Mouse (Mus musculus): ENCODE measurements around the gene Acoxl. TPM values are rescaled to one million over a fixed set of nuclear protein-coding genes. Genes with fewer than 3 reads are reported as not detected.

Gene Acoxl
- polyA plus RNA-seq, 1 experiment from 2014 or later, result 0.06 TPM

GRCm38 (mm10) chr2:127906973-127907678 is 68.5 kb downstream of the Acoxl start:
- Histone ChIP-seq H3K4me2 (replicated peaks) (0 out of 2 replicates have a peak overlapping the region, but pooled peaks have one; percentile 7), H3K4me1 (peaks cover 40% of the 10 kb centered on the region), H3K36me3 (no peaks in the 10 kb centered on the region), H3K4me3 (no peak overlapping the region), H3K27ac (peak overlapping the region; percentile 33; the same call in 1 of the 2 replicates), H3K9me3 (no peaks in the 10 kb centered on the region), H3K27me3 (peaks cover 27% of the 10 kb centered on the region), H3K9ac (no peak overlapping the region)
- 7% methylated on average over 6 of the region's 6 CpGs for WGBS
- ATAC-seq (ENCODE audit: low FRiP score, low read depth), result peak; percentile 73; the same call in 1 of the 2 replicates

- Histone ChIP-seq H3K27me3 (peaks cover 32% of the 10 kb centered on the region), H3K4me2 (replicated peaks) (0 out of 2 replicates have a peak overlapping the region, but pooled peaks have one; percentile 7), H3K4me3 (no peak overlapping the region), H3K9ac (no peak overlapping the region), H3K36me3 (no peaks in the 10 kb centered on the region), H3K4me1 (peaks cover 40% of the 10 kb centered on the region), H3K27ac (peak overlapping the region; percentile 33; the same call in 1 of the 2 replicates), H3K9me3 (no peaks in the 10 kb centered on the region)
- WGBS, result 42% methylated on average over 1 of the region's 1 CpGs
- peak; percentile 58 for ATAC-seq (ENCODE audit: low FRiP score, low read depth)
These were observed 69.0 kb downstream of the Acoxl start for GRCm38 (mm10) chr2:127907679-127908042.

- no peak overlapping the region for H3K27ac ChIP-seq
- no peak for ATAC-seq (ENCODE audit: low FRiP score, low read depth)
- H3K4me1 ChIP-seq, result peaks cover 39% of the 10 kb centered on the region
- no peaks in the 10 kb centered on the region for H3K9me3 ChIP-seq
- no peak overlapping the region for H3K4me2 ChIP-seq (replicated peaks)
- WGBS, result 10% methylated on average over 7 of the region's 7 CpGs
- no peak overlapping the region for H3K4me3 ChIP-seq
- H3K27me3 ChIP-seq, result peaks cover 29% of the 10 kb centered on the region
- no peak overlapping the region for H3K9ac ChIP-seq
- H3K36me3 ChIP-seq, result no peaks in the 10 kb centered on the region
These were observed 70.2 kb downstream of the Acoxl start for GRCm38 (mm10) chr2:127908881-127909280.

- Histone ChIP-seq H3K27ac (no peak overlapping the region), H3K36me3 (no peaks in the 10 kb centered on the region), H3K9me3 (no peaks in the 10 kb centered on the region), H3K4me1 (peaks cover 34% of the 10 kb centered on the region), H3K9ac (no peak overlapping the region), H3K4me3 (no peak overlapping the region), H3K4me2 (replicated peaks) (no peak overlapping the region), H3K27me3 (peaks cover 23% of the 10 kb centered on the region)
- WGBS, result 85% methylated on average over 4 of the region's 4 CpGs
- ATAC-seq (ENCODE audit: low FRiP score, low read depth), result no peak
These were observed 71.1 kb downstream of the Acoxl start for GRCm38 (mm10) chr2:127909790-127910189.

GRCm38 (mm10) chr2:127911579-127911978 is 72.9 kb downstream of the Acoxl start:
- no peak overlapping the region for H3K4me3 ChIP-seq
- H3K4me1 ChIP-seq, result peaks cover 26% of the 10 kb centered on the region
- ATAC-seq (ENCODE audit: low FRiP score, low read depth), result no peak
- no peak overlapping the region for H3K27ac ChIP-seq
- H3K9me3 ChIP-seq, result no peaks in the 10 kb centered on the region
- WGBS, result 89% methylated on average over 3 of the region's 3 CpGs
- H3K9ac ChIP-seq, result no peak overlapping the region
- H3K36me3 ChIP-seq, result no peaks in the 10 kb centered on the region
- H3K27me3 ChIP-seq, result peaks cover 12% of the 10 kb centered on the region; the same call in 1 of the 2 replicates
- no peak overlapping the region for H3K4me2 ChIP-seq (replicated peaks)

GRCm38 (mm10) chr2:127914047-127914446 is 75.4 kb downstream of the Acoxl start:
- no peaks in the 10 kb centered on the region for H3K9me3 ChIP-seq
- peaks cover 1% of the 10 kb centered on the region; the same call in 1 of the 2 replicates for H3K4me1 ChIP-seq
- H3K36me3 ChIP-seq, result no peaks in the 10 kb centered on the region
- no peak for ATAC-seq (ENCODE audit: low FRiP score, low read depth)
- H3K27ac ChIP-seq, result no peak overlapping the region
- peaks cover 11% of the 10 kb centered on the region; the same call in 1 of the 2 replicates for H3K27me3 ChIP-seq
- H3K4me2 ChIP-seq (replicated peaks), result no peak overlapping the region
- WGBS, result 87% methylated on average over 5 of the region's 5 CpGs
- H3K9ac ChIP-seq, result no peak overlapping the region
- H3K4me3 ChIP-seq, result no peak overlapping the region

GRCm38 (mm10) chr2:127916804-127917410 is 78.2 kb downstream of the Acoxl start:
- no peak overlapping the region for H3K4me3 ChIP-seq
- H3K9ac ChIP-seq, result no peak overlapping the region
- WGBS, result 80% methylated on average over 7 of the region's 7 CpGs
- no peak for ATAC-seq (ENCODE audit: low FRiP score, low read depth)
- H3K4me2 ChIP-seq (replicated peaks), result no peak overlapping the region
- no peak overlapping the region for H3K27ac ChIP-seq
- peaks cover 6% of the 10 kb centered on the region; the same call in 1 of the 2 replicates for H3K27me3 ChIP-seq
- no peaks in the 10 kb centered on the region for H3K9me3 ChIP-seq
- H3K4me1 ChIP-seq, result peaks cover 4% of the 10 kb centered on the region
- no peaks in the 10 kb centered on the region for H3K36me3 ChIP-seq

- no peak overlapping the region for H3K9ac ChIP-seq
- no peaks in the 10 kb centered on the region for H3K36me3 ChIP-seq
- H3K27ac ChIP-seq, result no peak overlapping the region
- no peak overlapping the region for H3K4me2 ChIP-seq (replicated peaks)
- ATAC-seq (ENCODE audit: low FRiP score, low read depth), result no peak
- H3K27me3 ChIP-seq, result no peaks in the 10 kb centered on the region
- H3K4me3 ChIP-seq, result no peak overlapping the region
- 94% methylated on average over 1 of the region's 1 CpGs for WGBS
- peaks cover 15% of the 10 kb centered on the region for H3K4me1 ChIP-seq
- H3K9me3 ChIP-seq, result no peaks in the 10 kb centered on the region
These were observed 81.1 kb downstream of the Acoxl start for GRCm38 (mm10) chr2:127919740-127920139.

- H3K9me3 ChIP-seq, result no peaks in the 10 kb centered on the region
- 28% methylated on average over 22 of the region's 22 CpGs for WGBS
These were observed 83.6 kb downstream of the Acoxl start for GRCm38 (mm10) chr2:127922036-127922901.

GRCm38 (mm10) chr2:127923077-127923680 is 84.5 kb downstream of the Acoxl start:
- no peaks in the 10 kb centered on the region for H3K27me3 ChIP-seq
- H3K36me3 ChIP-seq, result no peaks in the 10 kb centered on the region
- WGBS, result 74% methylated on average over 5 of the region's 5 CpGs
- H3K4me3 ChIP-seq, result no peak overlapping the region
- no peak overlapping the region for H3K4me2 ChIP-seq (replicated peaks)
- H3K27ac ChIP-seq, result no peak overlapping the region
- H3K9ac ChIP-seq, result no peak overlapping the region
- ATAC-seq (ENCODE audit: low FRiP score, low read depth), result no peak
- peaks cover 35% of the 10 kb centered on the region for H3K4me1 ChIP-seq
- H3K9me3 ChIP-seq, result no peaks in the 10 kb centered on the region

More at GRCm38 (mm10) chr2:127922036-127922901, 83.6 kb downstream of the Acoxl start:
- Histone ChIP-seq H3K27me3 (no peaks in the 10 kb centered on the region), H3K9ac (no peak overlapping the region), H3K4me3 (no peak overlapping the region), H3K4me2 (replicated peaks) (no peak overlapping the region), H3K27ac (no peak overlapping the region), H3K36me3 (no peaks in the 10 kb centered on the region), H3K4me1 (peaks cover 26% of the 10 kb centered on the region)
- no peak for ATAC-seq (ENCODE audit: low FRiP score, low read depth)

- peak overlapping the region; percentile 29 for H3K4me2 ChIP-seq (replicated peaks)
- peaks cover 38% of the 10 kb centered on the region for H3K4me1 ChIP-seq
- no peak for ATAC-seq (ENCODE audit: low FRiP score, low read depth)
- no peaks in the 10 kb centered on the region for H3K36me3 ChIP-seq
- H3K27me3 ChIP-seq, result peaks cover 3% of the 10 kb centered on the region; the same call in 1 of the 2 replicates
- no peak overlapping the region for H3K9ac ChIP-seq
- H3K9me3 ChIP-seq, result no peaks in the 10 kb centered on the region
- no peak overlapping the region for H3K4me3 ChIP-seq
- 66% methylated on average over 9 of the region's 9 CpGs for WGBS
- H3K27ac ChIP-seq, result no peak overlapping the region
These were observed 88.1 kb downstream of the Acoxl start for GRCm38 (mm10) chr2:127926679-127927324.

Measured in limb, embryonic 13.5 days (tissue).